Mouse (Mus musculus) layer of hippocampus, adult 2 months (tissue): ENCODE data around the gene Lrp8. TPM values are rescaled to one million over a fixed set of nuclear protein-coding genes. Genes with fewer than 3 reads are reported as not detected.

Experiments
- DNase-seq, 2 experiments: peaks; one replicate each; pipeline ENCODE4 v3.0.0; 2022; ENCODE audit warnings: low spot score in 2 of 2
- H3K27ac ChIP-seq: fragments of 200-600 bp; 2 replicates; pipeline ENCODE4 v1.8.1; 2022
- H3K4me3 ChIP-seq: fragments of 200-600 bp; 2 replicates; pipeline ENCODE4 v1.8.1; 2022; ENCODE audit warnings: mild to moderate bottlenecking
- CTCF ChIP-seq: fragments of 200-600 bp; conservative IDR thresholded peaks from 2 replicates; pipeline ENCODE4 v1.8.1; 2022; ENCODE audit warnings: antibody characterized with exemption, mild to moderate bottlenecking, moderate library complexity
- total RNA-seq, 2 experiments: library from RNA; stranded (reverse); gene quantifications; 2 replicates each; pipeline ENCODE4 v1.2.3; 2021

Lrp8 gene
- total RNA-seq, 2 experiments from 2014 or later = 84.3 to 98.5 TPM

DNA sequence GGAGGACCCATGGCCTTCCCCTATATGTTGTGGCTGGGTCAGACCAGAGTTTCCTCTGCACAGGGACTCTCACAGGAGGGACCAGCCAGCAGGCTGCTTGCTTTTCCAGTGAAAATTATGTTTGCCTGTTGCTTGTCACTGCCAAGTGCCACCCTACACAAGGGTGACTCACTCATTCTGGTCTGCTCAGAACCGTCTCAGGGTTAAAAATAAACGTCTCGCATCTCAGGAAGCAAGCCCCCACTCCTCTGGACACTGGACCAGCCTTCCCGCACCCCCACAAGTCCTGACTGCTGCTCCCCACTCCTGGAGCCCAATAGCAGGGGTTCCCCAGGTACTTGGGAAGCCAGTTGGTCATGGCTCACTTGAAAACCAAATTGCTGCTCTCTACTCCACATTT, 14.4 kb downstream of the Lrp8 start:
- no peak for DNase-seq
- peak overlapping the region; percentile 84 for H3K27ac ChIP-seq
- no peak overlapping the region for H3K4me3 ChIP-seq
- no peak for TF ChIP-seq CTCF

DNA sequence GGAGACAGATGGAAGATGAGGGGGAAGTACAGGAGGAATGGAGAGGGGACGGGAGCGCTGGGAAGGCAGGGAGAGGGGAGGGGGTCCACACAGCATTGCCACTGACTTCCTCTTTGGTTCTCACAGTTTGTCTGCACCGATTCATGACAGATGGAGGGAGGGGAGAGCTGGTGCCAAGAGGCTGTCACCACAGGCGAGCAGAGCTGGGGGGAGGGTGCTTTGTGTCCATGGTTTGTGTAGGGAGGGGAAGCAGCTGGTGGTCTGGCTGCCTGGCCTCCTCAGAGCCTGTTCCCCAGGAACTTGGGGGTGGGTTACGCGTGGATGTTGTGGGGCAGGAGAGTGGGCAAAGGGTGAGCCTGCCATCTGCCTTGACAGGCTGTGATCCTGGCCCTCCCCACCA, 15.4 kb downstream of the Lrp8 start:
- DNase-seq = peak in 1 of 2 experiments; percentile 57
- Histone ChIP-seq H3K27ac (peak overlapping the region; percentile 84), H3K4me3 (no peak overlapping the region)
- TF ChIP-seq CTCF = no peak

DNA sequence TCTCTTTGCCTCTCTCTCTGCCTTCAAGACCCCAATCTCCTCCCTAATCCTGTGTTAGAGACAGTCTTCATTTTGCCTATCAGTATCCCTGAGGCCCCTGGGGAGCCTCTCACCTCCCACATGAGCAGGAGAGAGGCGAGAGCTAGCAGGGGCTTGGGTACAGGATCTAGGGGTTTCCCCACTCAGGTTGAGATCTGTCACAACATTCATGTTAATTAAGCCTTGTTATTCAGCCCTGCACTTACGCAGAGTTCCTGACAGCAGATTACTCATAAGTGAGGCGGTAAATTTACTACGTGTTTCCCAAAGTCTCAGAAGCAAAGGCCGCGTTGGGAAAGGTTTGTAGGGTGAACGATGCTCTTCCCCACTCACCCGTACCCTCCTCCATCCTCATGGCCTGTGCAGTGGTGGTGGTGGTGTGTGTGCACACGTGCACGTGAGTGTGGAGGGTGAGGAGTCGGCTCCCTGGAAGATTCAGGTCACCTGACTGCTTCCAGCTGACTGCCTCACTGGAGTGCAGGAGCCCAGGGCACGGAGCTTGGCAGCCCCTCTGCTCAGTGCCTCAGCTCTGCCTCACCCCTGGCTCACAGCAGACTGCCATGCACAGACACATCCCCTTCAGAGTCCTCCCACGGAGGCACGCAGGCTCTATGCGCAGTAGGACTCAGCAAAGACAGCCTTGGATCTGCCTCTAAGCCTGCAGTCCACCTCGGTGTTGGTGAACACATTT, 18.1 kb downstream of the Lrp8 start:
- no peak for DNase-seq
- peak overlapping the region; percentile 79 for H3K27ac ChIP-seq

DNA sequence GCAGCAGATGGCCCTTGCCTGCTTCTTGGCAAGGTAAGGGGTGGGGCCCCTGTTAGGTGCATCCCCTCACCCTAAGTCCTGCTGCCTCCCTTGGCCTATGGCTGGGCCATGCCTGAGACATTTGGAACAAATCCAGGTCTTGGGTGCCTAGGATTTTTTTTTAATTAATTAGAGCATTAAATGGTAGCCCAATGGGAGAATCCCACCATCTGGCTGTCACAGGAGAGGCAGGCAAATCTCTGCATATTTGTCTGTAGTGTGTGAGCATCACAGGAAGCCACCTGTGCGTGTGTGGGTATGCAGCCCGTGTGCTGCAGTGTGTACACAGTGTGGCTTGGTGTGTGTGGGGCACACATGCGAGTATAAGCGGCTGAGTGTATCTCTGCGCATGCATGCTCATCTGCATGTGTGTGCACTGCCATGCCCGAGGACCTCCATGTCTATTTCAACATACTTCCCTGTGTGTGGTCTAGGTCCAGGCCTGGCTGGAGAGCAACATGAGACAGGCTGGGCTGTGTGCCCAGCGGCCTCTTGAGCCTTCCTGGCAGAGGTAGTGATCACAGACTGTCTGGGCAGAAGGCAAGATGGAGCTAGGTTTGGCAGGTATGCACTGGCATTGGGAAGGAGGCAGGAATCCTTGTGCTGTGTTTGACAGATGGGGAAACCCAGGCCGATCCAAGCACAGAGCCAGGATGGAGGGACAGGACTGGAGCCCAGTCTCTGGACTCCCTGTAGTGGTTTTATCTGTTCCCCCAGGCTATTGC, 19.0 kb downstream of the Lrp8 start:
- no peak for DNase-seq
- H3K27ac ChIP-seq = peak overlapping the region; percentile 79
- no peak overlapping the region for H3K4me3 ChIP-seq
- no peak for TF ChIP-seq CTCF

More for the DNA sequence above, 18.1 kb downstream of the Lrp8 start:
- TF ChIP-seq CTCF = no peak
- H3K4me3 ChIP-seq = no peak overlapping the region

DNA sequence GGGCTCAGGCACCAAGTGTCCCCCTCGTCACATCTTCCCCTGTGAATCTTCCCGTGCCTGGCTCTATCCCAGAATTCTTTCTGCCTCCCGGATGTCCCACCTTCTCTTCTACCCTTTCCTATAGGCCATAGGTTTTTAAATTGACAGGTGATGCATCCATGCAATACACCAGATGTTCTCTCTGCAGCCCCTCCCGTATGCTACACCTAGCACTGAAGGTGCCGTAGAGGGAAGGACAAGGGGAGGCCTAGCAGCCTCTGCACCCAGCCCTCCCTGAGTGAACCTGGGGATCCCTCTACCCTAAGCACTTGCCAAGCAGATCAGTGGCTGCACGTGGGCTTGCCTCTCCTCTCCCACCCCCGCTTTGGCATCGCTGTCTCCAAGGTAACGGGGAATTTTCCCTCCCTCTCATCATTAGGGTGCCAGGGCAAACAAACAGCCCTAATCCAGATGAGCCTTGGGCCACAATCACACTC, 20.9 kb downstream of the Lrp8 start:
- Histone ChIP-seq H3K4me3 (peak overlapping the region; percentile 17; the same call in 1 of the 2 replicates), H3K27ac (peak overlapping the region; percentile 64)
- DNase-seq = peak in 1 of 2 experiments; percentile 58
- no peak for TF ChIP-seq CTCF

DNA sequence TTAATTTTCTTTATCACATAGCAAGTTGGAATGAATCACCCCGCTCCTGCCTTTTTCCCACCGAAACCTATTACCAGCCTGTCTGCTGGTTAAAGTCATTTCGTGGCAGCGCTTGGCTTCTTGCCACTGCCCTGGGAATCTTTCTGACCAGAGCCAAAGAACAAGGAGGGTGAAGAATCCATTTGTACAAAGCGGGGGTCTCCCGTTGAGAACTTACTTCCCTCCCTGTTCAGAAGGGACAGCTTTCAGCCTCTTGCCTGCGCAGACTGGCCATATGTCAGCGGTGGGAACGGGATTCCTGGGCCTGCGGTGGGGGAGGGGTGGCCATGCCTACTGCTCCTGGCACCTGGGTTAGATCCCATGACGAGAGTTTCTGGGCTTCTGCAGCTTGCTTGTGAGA, 21.4 kb downstream of the Lrp8 start:
- Histone ChIP-seq H3K27ac (peak overlapping the region; percentile 64), H3K4me3 (peak overlapping the region; percentile 17; the same call in 1 of the 2 replicates)
- TF ChIP-seq CTCF = no peak
- no peak for DNase-seq

DNA sequence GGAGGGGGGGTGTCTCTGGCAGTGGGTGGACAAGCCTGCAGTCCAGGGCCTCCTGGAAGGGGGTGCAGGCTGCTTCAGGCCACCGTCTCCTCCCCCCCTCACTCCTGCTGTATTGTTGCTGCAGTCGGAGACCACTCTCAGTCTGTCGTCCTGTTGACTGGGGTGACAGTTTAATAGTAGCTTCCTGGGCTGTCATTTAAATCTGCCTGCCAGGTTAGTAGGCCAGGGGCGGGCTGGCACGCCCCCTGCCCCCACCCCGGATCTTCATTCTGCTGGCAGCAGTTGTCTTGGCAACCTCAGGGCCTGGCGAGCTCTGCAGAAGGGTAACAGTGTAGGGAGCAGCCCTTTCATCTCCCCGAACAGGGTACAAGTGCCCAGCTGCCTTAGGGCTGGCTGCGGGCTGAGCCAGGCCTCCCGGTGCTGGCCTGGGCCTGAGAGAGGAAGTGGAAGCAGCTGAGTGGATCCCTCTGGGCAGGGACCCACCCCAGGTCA, 26.7 kb downstream of the Lrp8 start:
- H3K27ac ChIP-seq = peak overlapping the region; percentile 79
- TF ChIP-seq CTCF = no peak
- peak; percentile 49 to 72 for DNase-seq
- H3K4me3 ChIP-seq = no peak overlapping the region

DNA sequence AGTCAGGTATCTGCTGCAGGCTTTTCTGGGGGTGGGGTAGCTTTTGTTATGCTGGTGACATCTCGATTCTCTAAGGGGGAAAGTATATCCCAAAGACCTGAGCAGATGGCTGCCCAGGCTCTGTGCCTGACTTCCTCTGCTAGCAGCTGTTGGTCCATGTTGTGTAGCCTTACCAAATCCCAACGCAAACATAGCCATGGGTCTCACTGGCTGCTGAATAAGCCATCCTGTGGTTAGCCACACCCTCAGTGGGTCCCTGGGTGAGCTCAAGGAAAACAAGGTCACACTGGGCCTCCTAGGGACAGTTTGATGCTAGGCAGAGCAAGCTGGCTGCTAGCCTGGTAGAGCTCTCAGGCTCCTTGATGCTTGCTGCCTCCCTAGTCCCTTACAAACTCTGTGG, 27.6 kb downstream of the Lrp8 start:
- Histone ChIP-seq H3K27ac (peak overlapping the region; percentile 79), H3K4me3 (no peak overlapping the region)
- DNase-seq = no peak
- TF ChIP-seq CTCF = no peak

DNA sequence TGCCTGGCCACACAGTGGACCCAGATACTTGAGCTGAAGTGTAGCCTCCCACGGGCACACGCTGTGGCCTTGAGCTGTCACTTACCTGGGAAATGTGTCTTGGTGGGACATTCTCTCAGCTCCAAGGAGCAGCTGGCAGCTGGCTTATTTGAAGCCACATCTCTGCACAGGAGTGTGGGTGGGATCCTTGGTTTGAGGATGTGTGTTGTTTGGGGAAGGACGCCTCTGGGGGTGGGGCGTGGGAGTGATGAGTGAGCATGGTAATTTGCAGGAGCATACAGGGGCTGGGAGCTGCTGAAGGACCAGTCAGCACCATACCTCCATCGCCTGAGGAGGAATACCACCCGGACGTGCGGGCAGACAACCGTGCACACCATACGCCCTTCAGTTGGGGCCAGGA, 28.1 kb downstream of the Lrp8 start:
- no peak overlapping the region for H3K4me3 ChIP-seq
- H3K27ac ChIP-seq = peak overlapping the region; percentile 79; the same call in 1 of the 2 replicates
- TF ChIP-seq CTCF = no peak
- DNase-seq = no peak

DNA sequence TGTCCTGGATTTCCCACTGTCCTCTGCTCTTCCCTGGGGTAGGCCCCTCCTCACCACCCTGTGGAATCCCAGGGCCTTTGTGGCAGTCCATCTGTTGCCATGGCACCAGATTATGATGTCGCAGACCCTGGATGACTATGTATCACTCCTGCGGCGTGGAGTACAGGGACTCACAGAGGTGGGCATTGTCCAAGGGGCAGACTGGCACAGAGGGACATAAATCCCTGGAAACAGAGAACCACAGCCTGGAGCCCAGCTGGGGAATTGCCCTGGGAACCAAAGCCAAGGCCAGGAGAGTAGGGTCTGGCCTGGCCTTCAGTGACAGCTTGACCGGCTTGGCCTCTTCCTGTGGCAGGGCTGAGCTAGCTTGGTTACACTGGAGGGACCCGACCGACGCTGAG, 28.8 kb downstream of the Lrp8 start:
- H3K27ac ChIP-seq = peak overlapping the region; percentile 11; the same call in 1 of the 2 replicates
- DNase-seq = no peak
- TF ChIP-seq CTCF = no peak
- H3K4me3 ChIP-seq = no peak overlapping the region

DNA sequence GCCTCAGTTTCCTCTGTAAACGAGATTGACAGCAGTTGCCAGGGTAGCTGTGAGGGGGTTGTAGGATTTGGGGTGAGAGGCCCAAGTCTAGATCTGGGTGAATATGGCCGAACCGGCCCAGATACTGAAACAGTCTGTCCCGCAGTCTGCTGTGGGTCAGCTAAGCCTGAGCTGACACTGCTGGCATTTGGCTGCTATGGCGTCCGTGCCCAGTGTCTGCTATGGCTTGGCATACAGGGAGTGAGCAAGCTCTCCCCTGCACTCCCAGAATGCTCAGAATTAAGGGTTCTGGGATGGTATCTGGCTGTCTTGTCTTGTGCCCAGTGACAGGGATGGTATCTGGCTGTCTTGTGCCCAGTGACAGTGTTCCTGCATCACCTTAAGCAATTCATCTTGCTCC, 29.6 kb downstream of the Lrp8 start:
- no peak for TF ChIP-seq CTCF
- 0 out of 2 replicates have a peak overlapping the region, but pooled peaks have one; percentile 11 for H3K27ac ChIP-seq
- DNase-seq = no peak

DNA sequence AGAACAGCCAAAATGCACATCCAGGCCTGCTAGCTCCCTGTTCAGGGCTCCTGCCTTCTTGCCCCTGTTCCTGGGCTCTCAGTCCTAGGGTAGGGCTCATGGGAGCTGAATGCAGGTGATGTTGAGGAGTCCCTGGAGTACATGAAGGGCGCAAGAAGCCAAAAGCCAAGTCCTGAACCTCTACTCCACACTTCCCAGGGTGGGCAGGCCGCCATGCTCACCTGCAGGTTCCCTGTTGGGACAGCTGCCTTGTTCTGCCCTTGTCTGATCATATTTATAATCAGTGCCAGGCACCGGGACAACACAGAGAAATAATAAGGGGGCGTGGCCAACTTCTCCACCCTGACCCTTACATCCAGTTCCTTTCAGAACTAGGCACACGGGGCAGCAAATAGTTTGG, 31.5 kb downstream of the Lrp8 start:
- no peak for TF ChIP-seq CTCF
- no peak overlapping the region for H3K4me3 ChIP-seq
- DNase-seq = no peak
- H3K27ac ChIP-seq = no peak overlapping the region

More for the DNA sequence above, 29.6 kb downstream of the Lrp8 start:
- no peak overlapping the region for H3K4me3 ChIP-seq

DNA sequence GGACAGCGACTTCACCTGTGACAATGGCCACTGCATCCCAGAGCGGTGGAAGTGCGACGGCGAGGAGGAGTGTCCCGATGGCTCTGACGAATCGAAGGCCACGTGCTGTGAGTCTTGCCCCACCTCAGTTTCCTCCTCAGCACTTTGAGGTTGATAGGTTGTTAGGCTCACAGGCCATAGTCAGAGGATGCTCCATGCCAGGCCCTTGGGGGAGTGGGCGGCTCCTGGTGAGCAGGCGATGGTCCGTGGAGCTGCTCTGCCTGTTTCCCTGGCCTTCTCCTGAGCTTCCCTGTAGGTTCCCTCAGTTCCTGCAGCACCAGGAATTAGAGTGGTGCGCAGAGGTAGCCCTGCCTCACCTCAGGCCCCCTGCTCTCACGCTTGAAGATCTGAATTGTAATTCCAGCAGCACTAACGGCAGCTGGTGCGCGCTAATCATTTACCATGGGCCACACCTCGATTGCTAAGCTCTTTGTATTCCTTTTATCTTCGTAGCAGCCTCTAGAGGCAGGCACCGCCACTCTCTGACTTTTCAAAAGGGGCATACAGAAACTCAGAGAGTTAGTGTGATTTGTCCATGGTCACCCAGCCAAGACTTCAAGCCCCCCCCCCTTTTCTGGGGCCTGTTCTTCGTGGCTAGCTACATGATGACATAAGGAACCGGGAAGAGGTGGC, 32.7 kb downstream of the Lrp8 start:
- Histone ChIP-seq H3K4me3 (no peak overlapping the region), H3K27ac (no peak overlapping the region)
- no peak for TF ChIP-seq CTCF
- no peak for DNase-seq
